Mouse (Mus musculus): ENCODE measurements around the gene Mettl7b.

DNA sequence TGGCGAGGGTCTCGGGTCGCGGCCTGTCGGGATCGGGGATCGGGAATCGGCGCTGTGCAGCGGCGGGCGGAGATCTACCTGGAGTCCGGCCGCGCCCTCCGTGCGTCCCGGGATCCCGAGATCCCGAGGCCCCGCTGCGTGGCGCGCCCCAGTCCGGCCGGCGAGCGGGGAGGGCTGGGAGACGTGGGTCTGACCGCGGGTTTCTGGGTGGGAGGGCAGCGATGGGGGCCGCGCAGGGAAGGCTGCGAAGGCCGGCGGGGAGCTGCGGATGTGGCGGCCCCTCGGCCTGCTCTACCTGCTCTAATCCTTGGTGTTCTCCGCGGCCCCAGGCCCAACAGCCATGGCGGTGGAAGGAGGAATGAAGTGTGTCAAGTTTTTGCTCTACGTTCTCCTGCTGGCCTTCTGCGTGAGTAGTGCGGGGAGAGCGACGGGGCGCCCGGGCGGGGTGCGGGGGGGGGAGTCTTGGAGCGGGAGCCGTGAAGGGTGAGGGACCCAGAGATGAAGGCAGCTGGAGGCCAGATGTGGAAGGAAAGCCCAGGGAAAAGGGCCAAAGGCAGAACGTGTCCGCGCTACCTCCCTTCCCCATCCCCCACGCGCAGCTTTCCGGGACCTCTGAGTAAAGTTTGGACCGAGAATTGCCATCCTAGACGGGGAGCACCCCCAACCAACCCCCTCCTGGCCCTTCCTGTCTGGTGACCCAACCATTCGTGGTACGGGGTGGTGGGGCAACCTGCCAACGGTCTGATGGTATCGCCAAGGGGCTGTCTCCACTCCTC is 50.5 kb downstream of the Mettl7b start:
- TF ChIP-seq CTCF (IDR thresholded peaks at IDR 0.05; ENCODE audit: insufficient read depth, low read length) (no peak), POLR2A (IDR thresholded peaks at IDR 0.05; ENCODE audit: borderline replicate concordance, extremely low read depth, low read depth, low read length) (no peak)

Data from lung, adult 2 months (tissue).